Mouse (Mus musculus): ENCODE measurements around the gene Sf3b4. TPM values are rescaled to one million over a fixed set of nuclear protein-coding genes. Genes with fewer than 3 reads are reported as not detected.

The Sf3b4 gene
- polyA plus RNA-seq, 1 experiment from 2014 or later: 184 TPM

DNA sequence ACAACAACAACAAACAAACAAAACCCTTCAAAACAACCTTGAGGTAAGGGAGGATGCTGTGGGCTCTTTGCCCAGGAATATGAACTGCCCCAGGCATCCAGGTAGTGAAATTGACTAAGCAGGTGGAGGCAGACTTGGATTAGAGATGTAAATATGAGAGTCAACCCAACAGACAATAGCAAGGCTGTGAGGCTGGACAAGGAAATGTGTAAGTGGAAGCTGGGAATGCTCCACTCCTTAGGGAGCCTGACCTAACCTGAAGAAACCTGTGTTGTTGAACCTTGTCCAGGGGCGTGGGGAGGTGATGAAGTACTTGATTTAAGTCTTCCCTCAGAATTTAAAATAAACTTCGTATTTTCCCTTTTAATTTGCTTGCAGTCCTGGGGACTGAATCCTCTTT, 6.8 kb downstream of the Sf3b4 start:
- H3K4me2 ChIP-seq (ENCODE audit: low read length): no peak overlapping the region
- no peak for DNase-seq (ENCODE audit: low spot score)
- H3K9me3 ChIP-seq (ENCODE audit: control insufficient read depth, low read length): no peaks in the 10 kb centered on the region
- no peak overlapping the region for H3K9ac ChIP-seq (ENCODE audit: low read length)
- peaks cover 29% of the 10 kb centered on the region for H3K4me1 ChIP-seq (replicated peaks; ENCODE audit: control insufficient read depth, insufficient read depth, low read length)
- no peak overlapping the region for H3K27ac ChIP-seq (ENCODE audit: low read depth)
- WGBS: 80% methylated on average over 2 of the region's 2 CpGs
- H3K4me3 ChIP-seq (ENCODE audit: low read depth, low read length): no peak overlapping the region
- H3K27me3 ChIP-seq (replicated peaks; ENCODE audit: control insufficient read depth, insufficient read depth, low read length): no peaks in the 10 kb centered on the region
- no peak for ATAC-seq (replicated peaks; ENCODE audit: low FRiP score, low TSS enrichment, low read depth)
- H3K36me3 ChIP-seq (ENCODE audit: control insufficient read depth, insufficient read depth, low read length): peaks cover 50% of the 10 kb centered on the region

- no peak overlapping the region for H3K27ac ChIP-seq (ENCODE audit: low read depth)
- no peak overlapping the region for H3K9ac ChIP-seq (ENCODE audit: low read length)
- ATAC-seq (replicated peaks; ENCODE audit: low FRiP score, low TSS enrichment, low read depth) (no peak), DNase-seq (ENCODE audit: low spot score) (no peak)
- no peaks in the 10 kb centered on the region for H3K9me3 ChIP-seq (ENCODE audit: control insufficient read depth, low read length)
- H3K27me3 ChIP-seq (replicated peaks; ENCODE audit: control insufficient read depth, insufficient read depth, low read length): no peaks in the 10 kb centered on the region
- no peak overlapping the region for H3K4me2 ChIP-seq (ENCODE audit: low read length)
- WGBS: 73% methylated on average over 4 of the region's 4 CpGs
- peaks cover 44% of the 10 kb centered on the region for H3K36me3 ChIP-seq (ENCODE audit: control insufficient read depth, insufficient read depth, low read length)
- no peak overlapping the region for H3K4me3 ChIP-seq (ENCODE audit: low read depth, low read length)
- H3K4me1 ChIP-seq (replicated peaks; ENCODE audit: control insufficient read depth, insufficient read depth, low read length): peaks cover 29% of the 10 kb centered on the region
Measured at GRCm38 (mm10) chr3:96179531-96179930, 7.4 kb downstream of the Sf3b4 start.

- Histone ChIP-seq H3K27me3 (replicated peaks; ENCODE audit: control insufficient read depth, insufficient read depth, low read length) (no peaks in the 10 kb centered on the region), H3K27ac (ENCODE audit: low read depth) (no peak within 1 kb of the TSS), H3K4me1 (replicated peaks; ENCODE audit: control insufficient read depth, insufficient read depth, low read length) (peaks cover 23% of the 10 kb centered on the region), H3K4me2 (ENCODE audit: low read length) (peak within 1 kb of the TSS; percentile 81), H3K9ac (ENCODE audit: low read length) (peak within 1 kb of the TSS; percentile 55), H3K9me3 (ENCODE audit: control insufficient read depth, low read length) (no peaks in the 10 kb centered on the region), H3K36me3 (ENCODE audit: control insufficient read depth, insufficient read depth, low read length) (peaks cover 31% of the 10 kb centered on the region), H3K4me3 (ENCODE audit: low read depth, low read length) (peak within 1 kb of the TSS; percentile 52)
- 1% methylated on average over 14 of the region's 23 CpGs for WGBS
- ATAC-seq (replicated peaks; ENCODE audit: low FRiP score, low TSS enrichment, low read depth) (peak; percentile 46; the same call in 1 of the 2 replicates), DNase-seq (ENCODE audit: low spot score) (peak; percentile 80)
Measured at GRCm38 (mm10) chr3:96180727-96181477, 8.8 kb downstream of the Sf3b4 start, which contains the start of gene Sv2a. Gene Sv2a, plus strand, starts transcription at chr3:96181151.

DNA sequence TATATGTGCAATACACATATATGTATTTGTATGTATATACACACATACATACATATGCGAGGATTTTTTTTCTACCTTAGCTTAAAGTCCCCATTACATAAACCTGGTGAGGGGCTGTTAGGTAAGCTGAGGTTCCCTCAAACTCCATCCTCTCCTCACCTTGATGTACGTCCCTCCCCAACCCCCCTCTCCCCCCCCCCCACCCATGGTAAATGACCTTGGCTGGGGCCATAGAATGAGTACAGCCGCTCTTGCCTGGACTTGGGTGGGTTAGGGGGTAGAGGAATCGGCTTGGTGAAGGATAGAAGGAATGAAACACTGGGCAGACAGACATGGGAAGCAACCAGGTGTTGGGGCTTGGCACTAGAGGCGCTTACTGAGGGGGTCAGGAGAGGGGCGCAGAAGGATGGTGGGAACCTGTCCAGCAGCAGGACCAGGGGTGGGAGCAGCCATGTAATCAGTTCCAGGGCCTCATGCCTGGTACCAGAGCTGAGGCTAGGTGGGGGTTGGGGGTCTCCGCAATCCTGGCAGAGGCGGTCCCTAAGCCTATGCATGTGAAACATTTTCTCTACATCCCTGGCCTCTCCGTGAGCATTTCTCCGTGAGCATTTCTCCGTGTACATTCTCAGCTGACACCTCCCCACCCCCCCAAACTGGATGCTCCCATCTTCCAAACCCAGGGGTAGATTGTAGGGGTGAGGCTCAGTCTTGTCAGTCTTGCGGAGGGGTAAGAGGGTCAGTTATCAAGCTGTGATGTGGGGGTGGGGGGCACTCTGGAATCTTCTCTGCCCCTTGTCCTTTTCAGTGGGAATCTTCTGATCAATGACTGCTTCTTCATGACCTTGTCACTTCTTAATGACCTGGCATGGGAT, 9.6 kb downstream of the Sf3b4 start:
- ATAC-seq (replicated peaks; ENCODE audit: low FRiP score, low TSS enrichment, low read depth) (peak; percentile 42), DNase-seq (ENCODE audit: low spot score) (no peak)
- Histone ChIP-seq H3K27ac (ENCODE audit: low read depth) (no peak overlapping the region), H3K9me3 (ENCODE audit: control insufficient read depth, low read length) (no peaks in the 10 kb centered on the region), H3K4me3 (ENCODE audit: low read depth, low read length) (peak overlapping the region; percentile 52), H3K27me3 (replicated peaks; ENCODE audit: control insufficient read depth, insufficient read depth, low read length) (no peaks in the 10 kb centered on the region), H3K36me3 (ENCODE audit: control insufficient read depth, insufficient read depth, low read length) (peaks cover 22% of the 10 kb centered on the region), H3K4me2 (ENCODE audit: low read length) (peak overlapping the region; percentile 81), H3K9ac (ENCODE audit: low read length) (no peak overlapping the region), H3K4me1 (replicated peaks; ENCODE audit: control insufficient read depth, insufficient read depth, low read length) (peaks cover 23% of the 10 kb centered on the region)
- WGBS: 32% methylated on average over 12 of the region's 12 CpGs

DNA sequence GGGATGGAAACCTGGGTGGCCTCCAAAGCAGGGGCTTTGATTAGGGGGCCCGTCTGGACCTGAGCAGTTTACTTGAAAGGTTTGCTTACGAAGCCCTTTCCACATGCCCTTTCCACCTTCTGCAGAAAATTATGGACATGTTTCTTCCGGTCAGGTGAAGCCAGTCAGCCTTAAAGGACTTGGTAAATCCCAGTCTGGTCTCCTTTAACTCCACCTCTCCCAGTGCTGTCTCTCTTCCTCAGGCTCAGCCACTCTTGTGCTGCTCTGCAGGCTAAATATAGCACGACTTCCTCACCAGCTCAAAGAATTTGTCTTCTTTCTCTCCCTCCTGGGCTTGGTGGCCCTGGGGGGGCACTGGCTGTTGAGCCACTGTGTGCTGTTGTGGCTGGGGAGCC, 10.2 kb downstream of the Sf3b4 start:
- H3K9ac ChIP-seq (ENCODE audit: low read length): 0 out of 2 replicates have a peak overlapping the region, but pooled peaks have one; percentile 25
- no peaks in the 10 kb centered on the region for H3K9me3 ChIP-seq (ENCODE audit: control insufficient read depth, low read length)
- H3K27ac ChIP-seq (ENCODE audit: low read depth): peak overlapping the region; percentile 47; the same call in 1 of the 2 replicates
- ATAC-seq (replicated peaks; ENCODE audit: low FRiP score, low TSS enrichment, low read depth) (no peak), DNase-seq (ENCODE audit: low spot score) (no peak)
- H3K4me3 ChIP-seq (ENCODE audit: low read depth, low read length): peak overlapping the region; percentile 52; the same call in 1 of the 2 replicates
- H3K27me3 ChIP-seq (replicated peaks; ENCODE audit: control insufficient read depth, insufficient read depth, low read length): no peaks in the 10 kb centered on the region
- WGBS: 27% methylated on average over 4 of the region's 4 CpGs
- H3K36me3 ChIP-seq (ENCODE audit: control insufficient read depth, insufficient read depth, low read length): peaks cover 19% of the 10 kb centered on the region
- peak overlapping the region; percentile 81 for H3K4me2 ChIP-seq (ENCODE audit: low read length)
- H3K4me1 ChIP-seq (replicated peaks; ENCODE audit: control insufficient read depth, insufficient read depth, low read length): peaks cover 23% of the 10 kb centered on the region

- 64% methylated on average over 12 of the region's 12 CpGs for WGBS
- DNase-seq (ENCODE audit: low spot score) (no peak), ATAC-seq (replicated peaks; ENCODE audit: low FRiP score, low TSS enrichment, low read depth) (no peak)
- Histone ChIP-seq H3K27ac (ENCODE audit: low read depth) (no peak overlapping the region), H3K9ac (ENCODE audit: low read length) (no peak overlapping the region), H3K4me3 (ENCODE audit: low read depth, low read length) (no peak overlapping the region), H3K4me2 (ENCODE audit: low read length) (no peak overlapping the region), H3K9me3 (ENCODE audit: control insufficient read depth, low read length) (no peaks in the 10 kb centered on the region), H3K27me3 (replicated peaks; ENCODE audit: control insufficient read depth, insufficient read depth, low read length) (no peaks in the 10 kb centered on the region), H3K4me1 (replicated peaks; ENCODE audit: control insufficient read depth, insufficient read depth, low read length) (peaks cover 10% of the 10 kb centered on the region), H3K36me3 (ENCODE audit: control insufficient read depth, insufficient read depth, low read length) (peaks cover 6% of the 10 kb centered on the region; the same call in 1 of the 2 replicates)
Measured at GRCm38 (mm10) chr3:96192977-96193376, 20.8 kb downstream of the Sf3b4 start.

DNA sequence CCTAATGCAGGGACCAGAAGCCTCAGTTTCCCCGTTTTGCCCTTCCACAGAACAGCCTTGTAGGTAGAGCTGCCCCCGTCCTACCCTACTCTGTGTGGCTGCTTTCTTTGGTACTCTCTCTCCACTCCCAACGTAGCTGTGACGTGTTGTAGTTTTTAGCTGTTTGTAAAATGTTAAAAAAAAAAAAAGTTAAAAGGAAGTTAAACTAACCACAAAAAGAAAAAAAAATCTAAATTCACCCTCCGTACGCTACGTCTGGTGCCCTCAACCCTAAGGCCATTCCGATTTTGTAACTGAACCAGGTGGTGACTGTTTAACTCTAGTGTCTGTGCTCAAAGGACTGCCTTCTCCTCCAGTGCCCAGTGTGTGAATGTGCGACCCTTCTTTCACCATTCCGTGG, 22.8 kb downstream of the Sf3b4 start:
- Histone ChIP-seq H3K9me3 (ENCODE audit: control insufficient read depth, low read length) (no peaks in the 10 kb centered on the region), H3K4me3 (ENCODE audit: low read depth, low read length) (no peak overlapping the region), H3K9ac (ENCODE audit: low read length) (no peak overlapping the region), H3K4me1 (replicated peaks; ENCODE audit: control insufficient read depth, insufficient read depth, low read length) (peaks cover 12% of the 10 kb centered on the region), H3K36me3 (ENCODE audit: control insufficient read depth, insufficient read depth, low read length) (no peaks in the 10 kb centered on the region), H3K4me2 (ENCODE audit: low read length) (no peak overlapping the region), H3K27me3 (replicated peaks; ENCODE audit: control insufficient read depth, insufficient read depth, low read length) (no peaks in the 10 kb centered on the region), H3K27ac (ENCODE audit: low read depth) (no peak overlapping the region)
- DNase-seq (ENCODE audit: low spot score) (no peak), ATAC-seq (replicated peaks; ENCODE audit: low FRiP score, low TSS enrichment, low read depth) (no peak)
- 90% methylated on average over 10 of the region's 10 CpGs for WGBS

GRCm38 (mm10) chr3:96195616-96196313, 23.6 kb downstream of the Sf3b4 start:
- Histone ChIP-seq H3K4me2 (ENCODE audit: low read length) (no peak overlapping the region), H3K27me3 (replicated peaks; ENCODE audit: control insufficient read depth, insufficient read depth, low read length) (no peaks in the 10 kb centered on the region), H3K36me3 (ENCODE audit: control insufficient read depth, insufficient read depth, low read length) (no peaks in the 10 kb centered on the region)

More at GRCm38 (mm10) chr3:96195616-96196313, 23.6 kb downstream of the Sf3b4 start:
- 0 out of 2 replicates have a peak overlapping the region, but pooled peaks have one; percentile 68 for H3K4me3 ChIP-seq (ENCODE audit: low read depth, low read length)
- no peaks in the 10 kb centered on the region for H3K9me3 ChIP-seq (ENCODE audit: control insufficient read depth, low read length)
- ATAC-seq (replicated peaks; ENCODE audit: low FRiP score, low TSS enrichment, low read depth) (no peak), DNase-seq (ENCODE audit: low spot score) (no peak)
- H3K9ac ChIP-seq (ENCODE audit: low read length): no peak overlapping the region
- WGBS: 87% methylated on average over 11 of the region's 11 CpGs
- peaks cover 12% of the 10 kb centered on the region for H3K4me1 ChIP-seq (replicated peaks; ENCODE audit: control insufficient read depth, insufficient read depth, low read length)
- no peak overlapping the region for H3K27ac ChIP-seq (ENCODE audit: low read depth)

All from intestine, embryonic 14.5 days (tissue).